Mouse (Mus musculus) heart, adult 9 months (tissue): ENCODE data around the gene Ankrd49.
A peak's percentile ranks its signal among the peaks of the same experiment; 100 is the strongest.

Experiments
- DNase-seq, 2 experiments: peaks; one replicate each; pipeline ENCODE4 v3.0.0; 2022; ENCODE audit warnings: low spot score in 2 of 2

The Ankrd49 gene

GRCm38 (mm10) chr9:14784039-14785002, at the start of gene Ankrd49, which contains the start of gene Mre11a:
TSS of gene Ankrd49 (minus strand) at chr9:14784856.
TSS of gene Mre11a (plus strand) at chr9:14784654.
- DNase-seq = peak; percentile 96 to 97

- no peak for DNase-seq
Measured at GRCm38 (mm10) chr9:14832046-14832445, 47.4 kb upstream of the Ankrd49 start.

GRCm38 (mm10) chr9:14827875-14828274, 43.2 kb upstream of the Ankrd49 start:
- no peak for DNase-seq

- no peak for DNase-seq
Measured at GRCm38 (mm10) chr9:14824840-14825239, 40.2 kb upstream of the Ankrd49 start.

- DNase-seq = no peak
Measured at GRCm38 (mm10) chr9:14821396-14821795, 36.7 kb upstream of the Ankrd49 start.

- DNase-seq = no peak
Measured at GRCm38 (mm10) chr9:14810111-14810510, 25.5 kb upstream of the Ankrd49 start.

- no peak for DNase-seq
Measured at GRCm38 (mm10) chr9:14806786-14807185, 22.1 kb upstream of the Ankrd49 start.

GRCm38 (mm10) chr9:14805714-14806113, 21.1 kb upstream of the Ankrd49 start:
- DNase-seq = no peak

- DNase-seq = no peak
Measured at GRCm38 (mm10) chr9:14787356-14787755, 2.7 kb upstream of the Ankrd49 start.

- no peak for DNase-seq
Measured at GRCm38 (mm10) chr9:14778341-14778740, 6.3 kb downstream of the Ankrd49 start.

- DNase-seq = no peak
Measured at GRCm38 (mm10) chr9:14773813-14774212, 10.8 kb downstream of the Ankrd49 start.

- DNase-seq = no peak
Measured at GRCm38 (mm10) chr9:14772074-14772473, 12.6 kb downstream of the Ankrd49 start.

GRCm38 (mm10) chr9:14770803-14771471, 13.7 kb downstream of the Ankrd49 start, which contains the start of gene 1700012B09Rik:
TSS of gene 1700012B09Rik (minus strand) at chr9:14771030.
- no peak for DNase-seq

- DNase-seq = no peak
Measured at GRCm38 (mm10) chr9:14769811-14770210, 14.8 kb downstream of the Ankrd49 start.

- DNase-seq = peak in 1 of 2 experiments; percentile 3
Measured at GRCm38 (mm10) chr9:14764765-14765164, 19.9 kb downstream of the Ankrd49 start.

GRCm38 (mm10) chr9:14759261-14759660, 25.4 kb downstream of the Ankrd49 start:
- DNase-seq = no peak

- no peak for DNase-seq
Measured at GRCm38 (mm10) chr9:14758590-14758989, 26.1 kb downstream of the Ankrd49 start.

- DNase-seq = no peak
Measured at GRCm38 (mm10) chr9:14754469-14754868, 30.2 kb downstream of the Ankrd49 start.

GRCm38 (mm10) chr9:14753947-14754346, 30.7 kb downstream of the Ankrd49 start:
- no peak for DNase-seq

- DNase-seq = peak; percentile 39 to 52
Measured at GRCm38 (mm10) chr9:14752001-14752522, 32.6 kb downstream of the Ankrd49 start, which contains the start of gene Fut4. TSS of gene Fut4 (minus strand) at chr9:14752393.

GRCm38 (mm10) chr9:14751503-14752000, 33.1 kb downstream of the Ankrd49 start:
- DNase-seq = no peak

- DNase-seq = no peak
Measured at GRCm38 (mm10) chr9:14750901-14751502, 33.7 kb downstream of the Ankrd49 start.
